Mouse (Mus musculus) heart, adult 2 months (tissue): ENCODE results near the gene Hoxc9. TPM values are rescaled to one million over a fixed set of nuclear protein-coding genes. Genes with fewer than 3 reads are reported as not detected.

Experiments
- DNase-seq, 2 experiments: peaks; one replicate each; pipeline ENCODE4 v3.0.0; 2021
- H3K27ac ChIP-seq: fragments of 200-600 bp; 2 replicates; pipeline ENCODE4 v1.8.1; 2022
- H3K27me3 ChIP-seq: fragments of 200-500 bp; 2 replicates; pipeline ENCODE4 v1.6.1; 2012; ENCODE audit warnings: mild to moderate bottlenecking, low read length, inconsistent platforms, mixed read lengths; ENCODE audit not compliant: control insufficient read depth, insufficient read depth
- H3K36me3 ChIP-seq: fragments of 200-500 bp; 2 replicates; pipeline ENCODE4 v1.6.1; 2012; ENCODE audit warnings: low read length, inconsistent platforms; ENCODE audit not compliant: control insufficient read depth, insufficient read depth
- H3K4me1 ChIP-seq: fragments of 200-500 bp; 2 replicates; pipeline ENCODE4 v1.6.1; 2011; ENCODE audit warnings: low read length; ENCODE audit not compliant: control insufficient read depth, insufficient read depth
- H3K4me3 ChIP-seq: fragments of 200-600 bp; 2 replicates; pipeline ENCODE4 v1.8.1; 2022
- H3K79me2 ChIP-seq: fragments of 200-500 bp; replicated peaks from 2 replicates; pipeline ENCODE4 v1.6.1; 2012; ENCODE audit warnings: mild to moderate bottlenecking, inconsistent platforms, low read length, moderate library complexity, mixed read lengths; ENCODE audit not compliant: control insufficient read depth, insufficient read depth
- H3K9ac ChIP-seq: fragments of 200-500 bp; 2 replicates; pipeline ENCODE4 v1.6.1; 2012; ENCODE audit warnings: low read depth, mild to moderate bottlenecking, control low read depth, inconsistent platforms, low read length, mixed read lengths
- CTCF ChIP-seq: fragments of 200-600 bp; IDR thresholded peaks from 2 replicates; pipeline ENCODE4 v1.8.1; 2022; ENCODE audit warnings: antibody characterized with exemption, mild to moderate bottlenecking, moderate library complexity
- EP300 ChIP-seq: fragments of 200-500 bp; IDR thresholded peaks from 2 replicates; pipeline ENCODE4 v1.6.1; 2011; ENCODE audit warnings: low read depth, low read length, control low read depth; ENCODE audit not compliant: insufficient read depth
- POLR2A ChIP-seq: fragments of 200-500 bp; IDR thresholded peaks from 2 replicates; pipeline ENCODE4 v1.6.1; 2011; ENCODE audit warnings: mild to moderate bottlenecking, low read depth, low read length, control low read depth; ENCODE audit not compliant: insufficient read depth
- WGBS: fragments of 180-500 bp; shearing (Covaris S2); methylation state at CpG from one replicate; pipeline ENCODE4 v1.1.7; 2018; 5-methylcytosine and 5-hydroxymethylcytosine counted together
- intact Hi-C: fragments of 180-260 bp; cut with DNase I; formaldehyde crosslinking; loops from one replicate; pipeline ENCODE4 v1.15.1; 2025
- polyA plus RNA-seq: library from polyadenylated mRNA; depleted of rRNA; stranded (reverse); fragments of >200 nt; gene quantifications from 2 replicates; pipeline ENCODE4 v1.2.3, GENCODE M21; 2012
- total RNA-seq, 2 experiments: library from RNA; stranded (reverse); gene quantifications; 2 replicates each; pipeline ENCODE4 v1.2.3; 2021

Gene Hoxc9
- total and polyA plus RNA-seq, 3 experiments = not detected

DNA sequence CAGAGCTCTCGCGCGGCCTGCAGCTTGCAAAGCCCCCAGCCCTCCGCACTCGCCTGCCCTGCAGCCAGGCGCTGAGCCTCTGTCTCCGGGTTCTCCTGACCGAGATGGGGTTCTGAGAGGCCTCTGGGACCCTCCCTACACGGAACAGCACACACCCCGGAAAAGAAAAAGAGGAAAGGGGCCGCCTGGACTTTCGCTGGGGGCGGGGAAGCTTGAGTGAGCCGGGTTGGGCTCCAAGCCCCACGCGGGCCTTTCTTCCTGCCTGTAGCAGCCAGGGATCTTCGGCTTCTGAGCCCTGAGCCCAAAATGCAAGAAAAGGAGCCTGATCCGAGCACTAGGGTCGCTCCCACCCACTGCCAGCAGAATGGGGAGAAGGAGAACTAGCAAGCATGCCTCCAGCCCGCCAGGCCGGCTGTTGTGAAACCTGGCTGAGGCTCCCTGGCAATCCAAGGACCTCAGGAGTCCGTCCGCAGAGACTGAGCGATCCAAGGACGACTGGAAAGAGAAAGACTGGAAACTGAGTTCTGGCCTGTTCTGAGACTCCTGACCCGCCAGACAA lies 35.8 kb downstream of the Hoxc9 start:
- no peak overlapping the region for H3K9ac ChIP-seq
- peaks cover 33% of the 10 kb centered on the region for H3K27me3 ChIP-seq
- no peak for DNase-seq
- intact Hi-C loops = no loop called here
- no peaks in the 10 kb centered on the region for H3K36me3 ChIP-seq
- TF ChIP-seq EP300 = no peak
- TF ChIP-seq POLR2A = no peak
- no peak for TF ChIP-seq CTCF
- H3K4me1 ChIP-seq = no peaks in the 10 kb centered on the region
- no peak overlapping the region for H3K27ac ChIP-seq
- H3K4me3 ChIP-seq = no peak overlapping the region
- WGBS = 7% methylated on average over 26 of the region's 26 CpGs
- H3K79me2 ChIP-seq = no peaks in the 10 kb centered on the region

DNA sequence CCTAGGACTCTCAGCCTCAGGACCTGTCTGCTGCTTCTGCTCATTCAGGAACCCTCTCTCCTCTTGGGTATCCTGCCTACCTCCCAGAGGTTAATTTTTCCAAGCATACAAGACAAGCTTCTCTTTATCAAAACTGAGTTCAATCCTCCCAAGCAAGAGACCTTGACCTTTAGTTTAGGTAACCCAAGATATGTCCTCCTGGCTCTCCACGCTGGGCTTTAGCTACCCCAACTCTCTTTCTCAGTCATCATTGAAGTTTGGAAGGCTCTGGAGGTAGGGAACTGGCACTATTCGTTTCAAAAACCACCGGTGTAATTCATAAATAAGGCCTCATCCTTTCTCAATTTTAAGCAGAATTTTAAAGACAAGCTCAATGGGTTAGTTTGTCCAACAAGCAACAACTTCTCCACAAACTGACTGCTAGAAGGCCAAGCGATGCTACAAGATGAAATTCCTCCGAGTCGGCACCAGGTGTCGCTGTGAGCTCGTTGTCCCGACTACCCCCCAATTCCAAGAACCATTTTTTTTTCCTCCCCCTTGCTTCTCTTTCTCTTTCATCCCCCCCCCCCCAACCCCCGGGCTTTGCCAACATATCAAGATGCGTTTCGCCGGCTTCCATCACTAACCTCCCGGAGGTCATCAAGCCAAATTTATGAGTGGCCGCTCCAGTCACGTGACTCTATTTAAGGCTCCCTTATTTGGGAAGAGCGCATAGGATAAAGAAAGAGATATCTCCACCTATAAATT lies 37.2 kb downstream of the Hoxc9 start:
- Histone ChIP-seq H3K9ac (no peak overlapping the region), H3K4me3 (peak overlapping the region; percentile 18; the same call in 1 of the 2 replicates), H3K27me3 (peaks cover 29% of the 10 kb centered on the region), H3K79me2 (no peaks in the 10 kb centered on the region), H3K27ac (no peak overlapping the region), H3K36me3 (no peaks in the 10 kb centered on the region), H3K4me1 (no peaks in the 10 kb centered on the region)
- TF ChIP-seq POLR2A (no peak), CTCF (peak; percentile 82)
- peak; percentile 34 to 56 for DNase-seq
- WGBS = 7% methylated on average over 17 of the region's 17 CpGs
- intact Hi-C loops = loop anchor here (1.0 kb wide), 2 partner anchors 108 to 152 kb away; no protein-coding TSS in a partner anchor

DNA sequence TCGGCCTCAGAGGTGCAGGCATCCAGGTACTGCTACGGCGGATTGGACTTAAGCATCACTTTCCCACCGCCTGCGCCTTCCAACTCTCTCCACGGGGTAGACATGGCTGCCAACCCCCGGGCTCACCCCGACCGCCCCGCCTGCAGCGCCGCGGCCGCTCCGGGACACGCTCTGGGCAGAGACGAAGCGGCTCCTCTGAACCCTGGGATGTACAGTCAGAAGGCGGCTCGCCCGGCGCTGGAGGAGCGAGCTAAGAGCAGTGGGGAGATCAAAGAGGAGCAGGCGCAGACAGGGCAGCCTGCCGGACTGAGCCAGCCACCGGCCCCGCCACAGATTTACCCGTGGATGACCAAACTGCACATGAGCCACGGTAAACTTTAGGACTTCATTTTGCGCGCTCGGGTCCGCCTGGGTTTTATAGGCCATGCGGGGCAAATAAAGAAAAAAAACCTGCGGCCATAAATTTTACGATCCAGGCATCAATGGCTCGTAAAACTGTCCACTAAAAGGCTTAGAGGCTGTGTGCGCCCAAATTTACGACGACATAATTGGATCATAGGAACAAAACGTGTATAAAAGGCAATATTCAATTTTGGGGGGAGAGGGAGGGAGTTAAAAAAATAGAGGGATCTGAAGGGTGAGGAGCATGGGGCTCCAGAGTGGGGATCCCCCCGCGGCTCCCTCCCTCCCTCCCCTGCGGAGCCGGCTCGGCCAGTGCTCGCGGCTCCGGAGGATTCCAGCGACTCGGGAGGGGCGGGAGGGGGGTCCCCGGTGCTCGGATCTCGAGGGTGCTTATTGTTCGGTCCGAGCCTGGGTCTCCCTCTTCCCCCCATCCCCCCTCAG lies 38.1 kb downstream of the Hoxc9 start:
- DNase-seq = no peak
- no peak for TF ChIP-seq CTCF
- TF ChIP-seq POLR2A = no peak
- no peak for TF ChIP-seq EP300
- Histone ChIP-seq H3K9ac (no peak overlapping the region), H3K4me1 (no peaks in the 10 kb centered on the region), H3K4me3 (peak overlapping the region; percentile 18; the same call in 1 of the 2 replicates), H3K27me3 (peaks cover 29% of the 10 kb centered on the region), H3K79me2 (no peaks in the 10 kb centered on the region), H3K27ac (no peak overlapping the region), H3K36me3 (no peaks in the 10 kb centered on the region)
- intact Hi-C loops = no loop called here
- 2% methylated on average over 50 of the region's 57 CpGs for WGBS

DNA sequence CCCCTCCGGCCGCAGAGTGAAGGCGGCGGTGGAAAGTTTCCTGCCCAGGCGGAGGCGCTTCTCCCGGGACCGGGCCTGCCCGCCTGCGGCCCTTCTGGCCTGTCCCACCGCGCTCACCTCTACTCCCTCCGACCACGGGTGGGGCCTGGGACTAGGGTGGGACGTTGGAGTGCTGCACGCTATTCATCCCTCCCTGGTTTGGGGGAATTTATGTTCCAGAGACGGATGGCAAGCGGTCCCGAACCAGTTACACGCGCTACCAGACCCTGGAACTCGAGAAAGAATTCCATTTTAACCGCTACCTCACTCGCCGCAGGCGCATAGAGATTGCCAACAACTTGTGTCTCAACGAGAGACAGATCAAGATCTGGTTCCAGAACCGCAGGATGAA lies 38.8 kb downstream of the Hoxc9 start:
- intact Hi-C loops = no loop called here
- TF ChIP-seq CTCF (no peak), EP300 (no peak), POLR2A (no peak)
- Histone ChIP-seq H3K27ac (no peak overlapping the region), H3K4me1 (no peaks in the 10 kb centered on the region), H3K9ac (no peak overlapping the region), H3K4me3 (no peak overlapping the region), H3K27me3 (peaks cover 30% of the 10 kb centered on the region), H3K36me3 (no peaks in the 10 kb centered on the region), H3K79me2 (no peaks in the 10 kb centered on the region)
- 2% methylated on average over 25 of the region's 28 CpGs for WGBS
- no peak for DNase-seq

DNA sequence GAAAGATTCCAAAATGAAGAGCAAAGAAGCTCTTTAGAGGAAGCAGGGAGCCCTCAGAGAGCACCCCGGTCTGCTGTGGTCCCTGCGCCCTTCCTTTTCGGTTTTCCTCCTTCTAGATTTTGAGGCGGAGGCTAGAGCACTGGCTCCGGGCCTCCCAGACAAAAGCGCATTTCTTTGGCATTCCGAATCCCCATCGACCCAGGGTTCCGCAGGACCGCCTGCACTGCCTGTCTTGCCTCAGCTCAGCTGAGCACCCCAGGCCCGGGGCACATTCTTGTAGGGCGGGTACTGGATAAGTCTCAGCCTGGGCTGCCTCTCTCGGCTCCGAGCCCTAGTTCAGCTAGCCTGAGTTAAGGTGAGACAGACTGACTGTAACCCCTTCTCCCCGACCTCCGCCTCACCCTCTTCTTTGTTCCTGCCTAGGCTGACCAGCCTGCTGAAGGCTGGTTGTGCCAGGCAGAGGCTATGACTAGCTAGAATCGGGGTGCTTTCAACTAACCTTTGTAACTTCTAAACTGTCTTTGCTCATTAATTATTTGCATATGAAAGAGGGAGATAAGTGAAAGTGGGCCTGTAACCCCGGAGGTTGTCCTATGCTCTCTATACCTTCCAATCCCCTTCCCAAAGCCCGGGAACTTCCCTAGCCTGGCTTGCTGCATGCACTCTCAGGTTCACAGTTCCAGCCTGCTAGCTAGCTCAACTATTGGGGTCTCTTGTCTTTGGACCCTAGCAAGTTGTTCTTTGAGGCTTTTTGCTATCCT lies 39.3 kb downstream of the Hoxc9 start:
- no peak overlapping the region for H3K4me3 ChIP-seq

More for the DNA sequence above, 39.3 kb downstream of the Hoxc9 start:
- TF ChIP-seq EP300 = no peak
- TF ChIP-seq POLR2A = no peak
- TF ChIP-seq CTCF = no peak
- no peak overlapping the region for H3K27ac ChIP-seq
- peaks cover 27% of the 10 kb centered on the region for H3K27me3 ChIP-seq
- WGBS = 7% methylated on average over 19 of the region's 19 CpGs
- no peaks in the 10 kb centered on the region for H3K4me1 ChIP-seq
- intact Hi-C loops = no loop called here
- no peak overlapping the region for H3K9ac ChIP-seq
- H3K36me3 ChIP-seq = no peaks in the 10 kb centered on the region
- H3K79me2 ChIP-seq = no peaks in the 10 kb centered on the region
- DNase-seq = no peak
